12 mouse cellular contexts compared by ENCODE assay signal in the genomic region with DNA sequence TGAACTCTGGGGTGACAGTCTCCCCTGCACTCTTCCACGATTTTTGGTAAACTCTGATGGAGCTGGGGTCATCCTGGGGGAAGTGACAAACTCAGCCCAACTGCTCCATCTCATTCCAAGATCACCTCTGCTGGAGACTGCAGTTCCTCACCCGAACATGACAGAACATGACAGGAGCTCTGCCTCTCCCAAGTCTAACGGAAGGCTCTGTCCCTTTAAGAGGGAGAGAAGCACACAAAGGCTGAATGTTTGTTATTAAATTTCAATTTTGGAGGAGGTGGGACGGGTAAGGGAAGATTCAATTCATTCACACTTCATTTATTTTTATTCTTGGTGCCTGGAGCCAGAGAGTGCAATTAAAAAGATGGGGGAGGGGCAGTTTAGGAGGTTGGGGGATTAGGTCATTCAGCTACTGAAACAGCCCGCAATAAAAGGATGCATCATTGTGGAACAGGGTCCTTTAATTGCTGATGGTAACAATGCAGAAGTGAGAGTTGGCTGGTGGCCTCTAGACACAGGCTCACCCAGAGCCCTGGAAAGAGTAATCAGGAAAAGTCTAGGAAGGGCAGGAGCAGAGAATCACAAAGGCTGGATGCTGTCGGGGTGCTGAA. TPM values are rescaled to one million over a fixed set of nuclear protein-coding genes. Genes with fewer than 3 reads are reported as not detected.
DNase-seq lines count a peak whose midpoint lies in the region; ATAC-seq and TF ChIP-seq lines count a peak whose summit lies in the region.
"Had no signal": no experiment of that assay in that cellular context is flagged by ENCODE, and none has a peak within 500 bp of the region (broad histone marks: within the 10 kb centered on the region; RNA-seq: fewer than 3 reads in every experiment).

No protein-coding gene starts in this region.

- peak; percentile 28; the same call in 1 of the 2 replicates for ATAC-seq in lung, embryonic 16.5 days (ENCODE audit: low read depth)
- no peak for ATAC-seq in lung, postnatal 0 days
- peak; percentile 60 for ATAC-seq in forebrain, embryonic 14.5 days

- no peak overlapping the region for H3K4me3 ChIP-seq in lung, embryonic 16.5 days (ENCODE audit: low read length)
- no peak overlapping the region for H3K4me3 ChIP-seq in lung, postnatal 0 days (ENCODE audit: low read depth, low read length)
- no peak overlapping the region for H3K4me3 ChIP-seq in forebrain, embryonic 14.5 days (ENCODE audit: low read depth, low read length)
- H3K4me3 ChIP-seq: embryonic facial prominence, embryonic 15.5 days had no signal

- no peaks in the 10 kb centered on the region for H3K27me3 ChIP-seq in lung, embryonic 16.5 days (ENCODE audit: control insufficient read depth, insufficient read depth, low read depth, low read length)
- no peaks in the 10 kb centered on the region for H3K27me3 ChIP-seq in lung, postnatal 0 days (replicated peaks; ENCODE audit: insufficient read depth, low read length)
- H3K27me3 ChIP-seq in forebrain, embryonic 14.5 days (replicated peaks; ENCODE audit: control insufficient read depth, insufficient read depth, low read length): no peaks in the 10 kb centered on the region
- H3K27me3 ChIP-seq: CH12.LX; embryonic facial prominence, embryonic 15.5 days had no signal

- H3K36me3 ChIP-seq in lung, embryonic 16.5 days (ENCODE audit: control insufficient read depth, insufficient read depth, low read length): no peaks in the 10 kb centered on the region
- 0 out of 2 replicates have a peak, but pooled peaks cover 3% of the 10 kb centered on the region for H3K36me3 ChIP-seq in lung, postnatal 0 days (ENCODE audit: insufficient read depth, low read length)
- no peaks in the 10 kb centered on the region for H3K36me3 ChIP-seq in forebrain, embryonic 14.5 days (ENCODE audit: control insufficient read depth, insufficient read depth, low read length)

- H3K9ac ChIP-seq in lung, embryonic 16.5 days (ENCODE audit: low read length): no peak overlapping the region
- H3K9ac ChIP-seq in lung, postnatal 0 days (replicated peaks; ENCODE audit: low read depth): no peak overlapping the region
- H3K9ac ChIP-seq in forebrain, embryonic 14.5 days (ENCODE audit: low read length): 0 out of 2 replicates have a peak overlapping the region, but pooled peaks have one; percentile 13
- H3K9ac ChIP-seq: embryonic facial prominence, embryonic 15.5 days had no signal

- H3K4me2 ChIP-seq in lung, embryonic 16.5 days (ENCODE audit: low read depth, low read length): no peak overlapping the region
- no peak overlapping the region for H3K4me2 ChIP-seq in lung, postnatal 0 days (replicated peaks; ENCODE audit: low read depth, low read length)
- peak overlapping the region; percentile 16; the same call in 1 of the 2 replicates for H3K4me2 ChIP-seq in forebrain, embryonic 14.5 days (ENCODE audit: low read length)
- H3K4me2 ChIP-seq: embryonic facial prominence, embryonic 15.5 days had no signal

- 31% methylated on average over 6 of the region's 6 CpGs for WGBS in lung, embryonic 16.5 days
- 42% methylated on average over 6 of the region's 6 CpGs for WGBS in lung, postnatal 0 days
- WGBS in forebrain, embryonic 14.5 days: 5% methylated on average over 6 of the region's 6 CpGs

- no peaks in the 10 kb centered on the region for H3K9me3 ChIP-seq in lung, embryonic 16.5 days (ENCODE audit: control insufficient read depth, low read length)
- no peaks in the 10 kb centered on the region for H3K9me3 ChIP-seq in lung, postnatal 0 days (ENCODE audit: low read length)
- no peaks in the 10 kb centered on the region for H3K9me3 ChIP-seq in forebrain, embryonic 14.5 days (replicated peaks; ENCODE audit: control insufficient read depth, low read length)
- H3K9me3 ChIP-seq: embryonic facial prominence, embryonic 15.5 days had no signal

- H3K4me1 ChIP-seq in lung, embryonic 16.5 days (replicated peaks; ENCODE audit: control insufficient read depth, insufficient read depth, low read length): peaks cover 2% of the 10 kb centered on the region; the same call in 1 of the 2 replicates
- no peaks in the 10 kb centered on the region for H3K4me1 ChIP-seq in lung, postnatal 0 days (ENCODE audit: insufficient read depth, low read depth, low read length)
- peaks cover 37% of the 10 kb centered on the region for H3K4me1 ChIP-seq in forebrain, embryonic 14.5 days (ENCODE audit: control insufficient read depth, insufficient read depth, low read length)

- H3K27ac ChIP-seq in lung, embryonic 16.5 days (ENCODE audit: low read length): no peak overlapping the region
- no peak overlapping the region for H3K27ac ChIP-seq in lung, postnatal 0 days (ENCODE audit: low read length)
- no peak overlapping the region for H3K27ac ChIP-seq in forebrain, embryonic 14.5 days (ENCODE audit: low read depth, low read length)
- H3K27ac ChIP-seq: embryonic facial prominence, embryonic 15.5 days had no signal

- DNase-seq in lung, postnatal 0 days (ENCODE audit: low spot score): no peak
- peak; percentile 61 for DNase-seq in forebrain, embryonic 14.5 days (ENCODE audit: low spot score)
- peak; percentile 46 for DNase-seq in mesoderm, embryonic 11.5 days (ENCODE audit: low read depth, low spot score)
- DNase-seq in retina, postnatal 1 day: peak; percentile 92
- DNase-seq in thymus, postnatal 4 days: no peak
- DNase-seq in right cerebral cortex, postnatal 36 days (ENCODE audit: low spot score in 2 of 2): no peak
- DNase-seq in gastrocnemius, postnatal 10 days: no peak
- DNase-seq: layer of hippocampus, adult 9-11 months; liver had no signal

- TF ChIP-seq CTCF in lung, postnatal 0 days (IDR thresholded peaks at IDR 0.05): no peak

- TF ChIP-seq EP300 in lung, postnatal 0 days (IDR thresholded peaks at IDR 0.05): no peak

RNA-seq across cellular contexts. Expression of gene Nin, which starts 44.8 kb away (rescaled TPM):
- polyA plus RNA-seq in lung, embryonic 16.5 days (2015; fragmentation: Nextera tagmentation; extraction: Ambion mirVana): 11.8 and 12.5 TPM in 2 replicates
- 8.3 and 8.6 TPM in 2 replicates for polyA plus RNA-seq in lung, postnatal 0 days (2015; fragmentation: Nextera tagmentation; extraction: Ambion mirVana)
- polyA plus RNA-seq in forebrain, embryonic 14.5 days (2014; fragmentation: Nextera tagmentation; extraction: Ambion mirVana): 14.8 and 26.9 TPM in 2 replicates
- total RNA-seq in gastrocnemius, postnatal 10 days (2021): 10 to 100 TPM; 30.3 to 33.4 TPM

Comparison
In these comparisons a context has a peak if more than half of its experiments do, and no peak if none do; other contexts are left out.
1. DNase-seq: peak in forebrain, embryonic 14.5 days (single experiment), mesoderm, embryonic 11.5 days (single experiment) and retina, postnatal 1 day (single experiment); none in lung, postnatal 0 days (single experiment), thymus, postnatal 4 days (single experiment), right cerebral cortex, postnatal 36 days (0 of 2) and gastrocnemius, postnatal 10 days (single experiment).